Mouse (Mus musculus) olfactory bulb, adult 2 months (tissue): ENCODE data around the gene Cubn.

ENCODE experiments used
- CTCF ChIP-seq: fragments of 200-500 bp; IDR thresholded peaks from 2 replicates; pipeline ENCODE4 v1.5.1; 2012; ENCODE audit warnings: low read depth, mild to moderate bottlenecking, low read length, moderate library complexity; ENCODE audit not compliant: insufficient read depth
- POLR2A ChIP-seq: fragments of 200-500 bp; IDR thresholded peaks from 2 replicates; pipeline ENCODE4 v1.6.1; 2012; ENCODE audit warnings: mild to moderate bottlenecking, low read depth, low read length, moderate library complexity; ENCODE audit not compliant: insufficient read depth

DNA sequence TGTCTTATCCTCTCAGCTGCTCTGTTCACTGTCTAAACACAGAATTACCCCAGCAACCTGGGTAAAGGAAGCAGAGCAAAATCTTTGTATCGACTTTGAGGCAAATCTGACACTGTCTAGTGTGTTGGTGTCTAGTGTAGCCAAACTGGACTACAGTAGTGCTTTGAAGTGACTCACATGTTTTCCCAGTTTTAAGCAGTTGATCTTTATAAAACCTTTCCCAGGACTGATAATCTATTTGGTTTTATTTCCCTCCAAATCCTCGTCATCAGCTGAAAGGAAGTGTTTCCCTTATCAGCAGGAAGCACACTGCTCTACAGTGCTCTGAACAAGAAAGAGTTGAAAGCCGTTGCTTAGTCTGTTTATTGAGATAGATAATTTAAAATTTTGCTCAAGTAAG is 100.6 kb downstream of the Cubn start:
- TF ChIP-seq CTCF (no peak), POLR2A (no peak)
